Mouse (Mus musculus): ENCODE results near the gene Pla2g16. TPM values are rescaled to one million over a fixed set of nuclear protein-coding genes. Genes with fewer than 3 reads are reported as not detected.
A peak's percentile ranks its signal among the peaks of the same experiment; 100 is the strongest.

The Pla2g16 gene
- total RNA-seq, 1 experiment from 2014 or later = 13.8 TPM

- ATAC-seq (ENCODE audit: extremely low read depth, insufficient number of reproducible peaks, low FRiP score, poor library complexity, severe bottlenecking) = no peak
Measured at GRCm38 (mm10) chr19:7605930-7606783, 48.9 kb downstream of the Pla2g16 start.

DNA sequence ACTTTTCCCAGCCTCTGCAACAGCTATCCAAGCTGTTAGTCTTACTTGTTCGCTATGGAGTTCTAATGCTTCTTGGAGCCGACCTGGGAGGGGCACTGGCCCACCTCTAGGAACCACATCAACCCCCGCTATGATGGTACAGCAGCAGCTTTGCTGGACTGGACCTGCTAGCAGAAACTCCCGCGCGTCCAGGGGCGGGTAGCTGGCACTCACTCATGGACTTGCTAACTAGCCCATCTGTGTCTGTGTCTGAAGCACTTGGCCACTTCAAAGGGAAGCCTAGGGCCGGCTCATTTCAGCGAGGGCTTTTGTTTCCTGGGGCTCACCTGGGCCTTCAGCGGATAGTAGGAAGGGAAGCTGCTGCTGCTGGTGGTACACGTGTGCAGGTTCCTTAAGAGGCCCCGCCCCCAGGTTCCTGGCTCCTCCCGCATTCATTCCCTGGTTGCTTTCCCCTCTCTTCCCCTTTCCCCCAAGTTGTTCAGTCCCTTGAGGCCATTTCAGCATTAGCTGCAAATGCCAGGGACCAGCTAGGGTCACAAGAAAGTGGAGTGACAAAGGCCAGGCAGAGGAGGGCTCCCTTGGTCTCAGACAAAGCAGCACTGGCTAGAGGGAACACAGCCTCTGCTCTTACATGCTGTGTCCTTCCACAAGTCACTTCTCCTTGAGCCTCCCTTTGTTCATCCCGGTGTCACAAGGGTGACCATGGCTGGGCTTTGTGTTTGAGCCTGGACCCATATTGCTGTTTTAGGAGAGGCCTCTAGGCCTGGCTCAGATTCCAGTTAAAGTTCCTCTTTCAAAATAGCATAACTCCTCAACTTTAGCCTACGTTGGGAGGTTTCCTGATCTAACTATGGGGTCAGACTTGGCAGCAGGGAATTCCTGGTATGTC, 49.8 kb downstream of the Pla2g16 start, which contains the start of gene Lgals12:
Lgals12 (minus strand) TSS at position 393 of the 889 bp plus-strand sequence.
- ATAC-seq (ENCODE audit: extremely low read depth, insufficient number of reproducible peaks, low FRiP score, poor library complexity, severe bottlenecking) = no peak

DNA sequence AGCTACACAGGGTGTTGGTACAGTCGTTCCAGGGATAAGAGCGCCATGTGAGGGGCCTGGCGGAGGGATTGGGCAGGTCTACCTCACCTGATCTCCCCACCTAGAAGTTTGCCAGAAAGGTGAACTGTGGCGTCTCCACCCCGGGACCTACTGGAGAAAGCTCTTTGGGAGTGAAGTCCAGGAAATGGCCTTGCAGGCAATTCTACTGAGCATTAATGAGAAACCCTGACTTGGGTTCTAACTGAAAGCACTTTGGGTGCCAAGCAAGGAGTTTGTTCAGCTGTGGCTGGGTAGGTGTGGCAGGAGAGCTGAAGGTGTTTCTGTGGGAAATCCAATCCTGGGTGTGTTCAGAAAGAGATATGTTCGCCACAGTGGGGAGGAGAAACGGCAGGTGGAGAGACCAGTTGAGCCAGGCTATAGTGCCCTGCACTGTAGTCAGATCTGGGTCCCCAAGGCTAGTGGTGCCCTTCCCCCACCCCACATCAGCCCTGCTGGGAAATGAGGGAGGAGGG, 50.5 kb downstream of the Pla2g16 start:
- no peak for ATAC-seq (ENCODE audit: extremely low read depth, insufficient number of reproducible peaks, low FRiP score, poor library complexity, severe bottlenecking)

DNA sequence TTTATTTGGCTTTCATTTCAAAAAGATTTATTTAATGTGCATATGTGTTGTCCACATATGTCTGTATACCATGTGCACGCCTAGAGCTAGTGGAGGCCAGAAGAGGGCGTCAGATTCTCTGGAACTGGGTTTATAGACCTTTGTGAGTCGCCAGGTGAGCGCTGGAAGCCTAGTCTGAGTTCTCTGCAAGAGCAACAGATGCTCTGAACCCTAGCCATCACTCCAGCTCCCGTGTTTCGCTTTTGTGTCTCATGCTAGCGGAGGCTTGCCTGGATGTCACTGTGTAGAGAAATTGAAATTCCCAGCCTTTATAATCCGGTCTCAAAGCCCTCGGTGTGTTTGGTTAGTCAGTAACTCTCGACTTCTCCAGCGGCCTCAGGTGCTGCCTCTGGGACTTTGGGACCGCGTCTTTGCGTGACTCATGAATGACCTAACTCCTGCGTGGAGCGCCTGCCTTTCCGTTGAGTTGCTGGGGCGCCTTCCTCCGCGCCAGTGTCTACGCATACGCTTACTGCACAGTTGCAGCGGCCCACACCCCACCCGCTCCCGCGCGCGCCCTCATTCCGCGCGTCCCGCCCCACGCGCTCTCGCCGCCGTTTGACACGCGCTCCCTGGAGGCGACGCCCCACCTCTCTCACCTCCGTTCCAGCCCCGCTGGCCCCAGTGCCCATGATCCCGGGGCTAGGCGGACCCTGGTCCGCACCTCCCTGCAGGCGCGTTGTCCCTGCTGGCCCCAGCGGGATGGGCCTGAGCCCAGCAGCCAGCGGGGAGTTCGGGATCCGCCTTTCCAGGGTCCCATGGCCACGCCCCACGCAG, 54.9 kb downstream of the Pla2g16 start, which contains the start of gene Hrasls5:
Hrasls5 (plus strand) TSS at position 600 of the 816 bp plus-strand sequence.
- ATAC-seq (ENCODE audit: extremely low read depth, insufficient number of reproducible peaks, low FRiP score, poor library complexity, severe bottlenecking) = no peak

DNA sequence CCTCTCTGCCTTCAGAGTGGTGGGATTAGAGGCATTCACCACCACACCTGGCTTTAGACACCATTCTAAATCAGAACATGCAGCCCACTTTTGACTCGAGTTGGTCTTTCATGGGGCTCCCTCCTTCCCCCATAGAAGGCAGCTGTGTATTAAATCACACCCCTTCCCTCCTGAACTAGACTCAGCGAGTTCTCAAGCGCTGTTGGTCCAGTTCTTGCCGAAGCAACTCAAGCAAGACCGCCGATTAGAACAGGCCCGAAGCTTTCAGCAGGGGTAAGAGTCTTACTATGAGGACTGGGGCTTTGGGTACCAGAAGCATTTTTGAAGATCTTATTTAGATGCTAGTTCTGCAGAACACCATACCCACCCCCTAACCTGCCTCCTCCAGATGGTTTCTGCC, 55.9 kb downstream of the Pla2g16 start:
- no peak for ATAC-seq (ENCODE audit: extremely low read depth, insufficient number of reproducible peaks, low FRiP score, poor library complexity, severe bottlenecking)

DNA sequence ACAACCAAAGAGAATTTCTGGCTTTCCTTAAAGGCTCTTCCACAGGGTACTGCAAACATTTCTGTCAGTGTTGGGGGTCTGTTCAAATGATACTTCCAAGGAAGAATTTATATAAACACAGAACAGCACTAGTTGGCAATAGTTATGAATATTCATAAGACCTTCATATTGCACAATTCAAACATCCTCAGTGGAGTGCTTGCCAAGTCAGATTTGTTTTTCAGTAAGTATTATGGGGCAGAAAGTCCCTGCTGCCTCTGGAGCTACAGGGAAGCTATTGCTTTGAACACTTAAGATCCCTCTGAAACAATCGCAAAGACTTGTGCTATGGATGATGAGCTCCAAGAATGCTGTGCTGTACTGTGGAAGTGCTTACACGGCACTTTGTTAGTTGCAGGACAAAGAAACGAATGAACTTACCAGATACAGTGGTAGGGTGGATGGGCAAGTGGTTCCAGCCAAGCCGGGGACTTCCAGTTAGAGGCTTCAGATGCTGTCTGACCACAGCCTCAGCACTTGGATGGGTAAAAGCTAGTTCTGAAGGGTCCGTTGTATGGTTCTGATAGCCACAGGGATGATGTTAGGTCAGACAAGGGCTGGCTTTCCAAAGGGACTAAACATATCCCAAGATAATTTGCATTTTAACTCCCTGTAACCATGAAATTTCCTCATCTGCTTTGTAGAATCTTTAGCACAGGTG, 59.1 kb downstream of the Pla2g16 start:
- no peak for ATAC-seq (ENCODE audit: extremely low read depth, insufficient number of reproducible peaks, low FRiP score, poor library complexity, severe bottlenecking)

DNA sequence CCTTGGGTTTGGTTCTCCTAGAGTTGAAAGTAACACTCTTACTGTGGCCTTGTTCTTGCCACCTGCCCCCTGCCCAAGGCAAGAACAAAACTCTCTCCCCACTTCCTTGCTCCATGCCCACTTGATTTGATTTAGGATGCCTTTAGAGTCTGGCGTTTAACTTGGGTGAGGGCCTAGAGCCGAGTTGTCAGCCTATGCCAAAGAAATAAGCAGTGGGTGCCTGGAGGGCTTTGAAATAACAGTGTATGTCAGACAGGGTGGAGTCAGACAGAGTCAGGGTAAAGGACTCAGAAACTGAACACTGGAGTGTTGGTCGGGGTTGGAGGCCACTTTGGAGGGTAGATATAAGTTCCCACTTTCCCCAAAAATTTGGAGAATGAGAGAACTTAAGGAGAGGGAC, 59.8 kb downstream of the Pla2g16 start:
- ATAC-seq (ENCODE audit: extremely low read depth, insufficient number of reproducible peaks, low FRiP score, poor library complexity, severe bottlenecking) = no peak

GRCm38 (mm10) chr19:7617696-7618095, 60.4 kb downstream of the Pla2g16 start:
- ATAC-seq (ENCODE audit: extremely low read depth, insufficient number of reproducible peaks, low FRiP score, poor library complexity, severe bottlenecking) = 0 out of 2 replicates have a peak, but pooled peaks have one; percentile 16

DNA sequence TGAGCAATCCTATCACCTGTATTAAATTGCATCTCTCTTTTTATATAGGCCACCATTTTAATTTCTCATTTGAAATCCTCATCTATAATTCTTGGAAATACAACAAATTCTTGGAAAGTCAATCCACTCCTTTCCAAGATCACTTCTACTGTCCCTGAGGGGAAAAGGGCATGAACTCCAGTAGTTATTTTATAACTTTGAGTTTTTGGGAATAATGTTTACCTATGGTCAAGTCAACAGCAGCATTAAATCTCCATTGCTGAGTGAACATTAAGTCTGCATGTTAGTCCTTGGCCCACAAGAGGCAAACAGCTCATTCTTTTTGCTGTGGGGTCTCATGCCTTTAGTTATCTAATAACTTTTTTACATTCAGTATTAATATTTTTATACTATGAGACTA, 75.8 kb downstream of the Pla2g16 start:
- no peak for ATAC-seq (ENCODE audit: extremely low read depth, insufficient number of reproducible peaks, low FRiP score, poor library complexity, severe bottlenecking)

GRCm38 (mm10) chr19:7633786-7634185, 76.5 kb downstream of the Pla2g16 start:
- no peak for ATAC-seq (ENCODE audit: extremely low read depth, insufficient number of reproducible peaks, low FRiP score, poor library complexity, severe bottlenecking)

Other genes with a start within 250 kb of the Pla2g16 start
- 96.4 and 114 TPM in 2 replicates for gene Mark2, start 215.6 kb upstream of the Pla2g16 start, total RNA-seq (2017)
- 8.7 and 9.3 TPM in 2 replicates for gene Spindoc, start 174.5 kb upstream of the Pla2g16 start, total RNA-seq (2017)
- gene 2700081O15Rik, start 139.8 kb upstream of the Pla2g16 start, total RNA-seq (2017) = 2.5 and 2.8 TPM in 2 replicates
- gene Rtn3, start 74.2 kb upstream of the Pla2g16 start, total RNA-seq (2017) = 69.4 and 71.8 TPM in 2 replicates
- gene Atl3, start 63.4 kb upstream of the Pla2g16 start, total RNA-seq (2017) = 35.8 and 36.1 TPM in 2 replicates
- gene Lgals12, start 49.7 kb downstream of the Pla2g16 start, total RNA-seq (2017) = not detected in 2 replicates
- gene Hrasls5, start 55.1 kb downstream of the Pla2g16 start, total RNA-seq (2017) = not detected in 2 replicates
- gene Slc22a19, start 153.9 kb downstream of the Pla2g16 start, total RNA-seq (2017) = 0.12 TPM in 1 of 2 replicates, not detected in the other
- not detected in 2 replicates for gene Slc22a26, start 245.2 kb downstream of the Pla2g16 start, total RNA-seq (2017)